Mouse (Mus musculus) midbrain, embryonic 10.5 days (tissue): ENCODE measurements around the gene Hnf1b. TPM values are rescaled to one million over a fixed set of nuclear protein-coding genes. Genes with fewer than 3 reads are reported as not detected.

Experiments
- DNase-seq: peaks from one replicate; pipeline ENCODE4 v3.0.0-alpha.2; 2017; ENCODE audit warnings: low spot score
- H3K27ac ChIP-seq: fragments of 300-500 bp; sonication (generic); replicated peaks from 2 replicates; pipeline ENCODE4 v1.5.1; 2016; ENCODE audit warnings: mild to moderate bottlenecking
- H3K27me3 ChIP-seq: fragments of 300-500 bp; sonication (generic); 2 replicates; pipeline ENCODE4 v1.6.1; 2016; ENCODE audit warnings: low read depth, mild to moderate bottlenecking; ENCODE audit not compliant: poor library complexity, severe bottlenecking
- H3K36me3 ChIP-seq: fragments of 300-500 bp; sonication (generic); 2 replicates; pipeline ENCODE4 v1.6.1; 2016; ENCODE audit warnings: mild to moderate bottlenecking, moderate library complexity
- H3K4me1 ChIP-seq: fragments of 300-500 bp; sonication (generic); 2 replicates; pipeline ENCODE4 v1.6.1; 2016
- H3K4me3 ChIP-seq: fragments of 300-500 bp; sonication (generic); 2 replicates; pipeline ENCODE4 v1.5.1; 2016; ENCODE audit warnings: mild to moderate bottlenecking, moderate library complexity
- H3K9me3 ChIP-seq: fragments of 300-500 bp; sonication (generic); replicated peaks from 2 replicates; pipeline ENCODE4 v1.6.1; 2016; ENCODE audit warnings: mild to moderate bottlenecking
- WGBS: fragments of 180-500 bp; shearing (Covaris S2); methylation state at CpG from one replicate; pipeline ENCODE4 v1.1.7; 2016; 5-methylcytosine and 5-hydroxymethylcytosine counted together
- polyA plus RNA-seq: library from polyadenylated mRNA; unstranded; fragments of >200 nt; fragmentation: Nextera tagmentation; extraction: Ambion mirVana; gene quantifications from 2 replicates; pipeline ENCODE4 v1.2.1, GENCODE M21; 2016

The Hnf1b gene
- polyA plus RNA-seq, 1 experiment from 2014 or later = not detected

DNA sequence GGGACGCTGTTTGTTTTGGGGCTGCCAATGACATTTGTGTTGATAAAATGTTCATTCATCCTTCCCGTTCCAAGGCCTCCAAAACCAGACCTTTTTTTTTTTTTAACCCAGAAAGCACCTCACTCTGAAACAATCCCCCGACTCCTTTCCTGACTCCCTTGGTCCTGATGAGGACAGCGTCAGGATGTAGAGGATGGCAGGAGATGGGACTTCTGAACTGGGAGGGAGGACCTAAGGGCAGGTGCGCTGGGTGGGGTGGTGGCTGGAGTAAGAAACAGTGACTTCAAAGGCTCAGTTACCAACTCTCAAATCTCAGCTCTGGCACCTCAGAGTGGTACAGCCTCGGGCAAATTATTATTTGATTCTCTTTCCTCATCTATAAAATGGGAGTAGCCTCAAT, 33.2 kb downstream of the Hnf1b start:
- Histone ChIP-seq H3K36me3 (no peaks in the 10 kb centered on the region), H3K27me3 (no peaks in the 10 kb centered on the region), H3K9me3 (no peaks in the 10 kb centered on the region), H3K4me3 (no peak overlapping the region), H3K27ac (no peak overlapping the region), H3K4me1 (0 out of 2 replicates have a peak, but pooled peaks cover 4% of the 10 kb centered on the region)
- WGBS = 87% methylated on average over 6 of the region's 6 CpGs
- no peak for DNase-seq

GRCm38 (mm10) chr11:83883812-83884211, 33.9 kb downstream of the Hnf1b start:
- H3K27ac ChIP-seq = no peak overlapping the region
- WGBS = 89% methylated on average over 9 of the region's 9 CpGs
- H3K4me3 ChIP-seq = no peak overlapping the region

DNA sequence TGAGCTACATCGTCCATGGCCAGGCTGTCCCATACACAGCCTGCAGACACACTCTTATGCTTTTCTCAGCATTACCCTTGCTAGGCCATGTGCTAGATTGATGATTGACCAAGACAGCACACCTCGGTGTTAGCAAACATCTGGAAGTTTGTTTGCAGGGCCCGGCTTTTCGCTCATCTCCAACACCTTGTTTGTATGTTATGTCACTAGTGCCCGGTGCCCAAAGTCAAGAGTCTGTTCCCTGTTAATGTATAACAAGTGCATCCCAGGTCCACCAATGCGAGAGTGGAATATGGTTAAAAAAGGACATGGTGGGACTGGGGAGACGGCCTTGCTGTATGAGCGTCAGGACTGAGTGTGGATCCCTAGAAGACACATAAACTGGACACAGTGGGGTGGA, 35.3 kb downstream of the Hnf1b start:
- Histone ChIP-seq H3K4me1 (0 out of 2 replicates have a peak, but pooled peaks cover 4% of the 10 kb centered on the region), H3K9me3 (no peaks in the 10 kb centered on the region), H3K36me3 (no peaks in the 10 kb centered on the region), H3K4me3 (no peak overlapping the region), H3K27ac (no peak overlapping the region), H3K27me3 (no peaks in the 10 kb centered on the region)
- no peak for DNase-seq
- 95% methylated on average over 8 of the region's 8 CpGs for WGBS

More at GRCm38 (mm10) chr11:83883812-83884211, 33.9 kb downstream of the Hnf1b start:
- no peak for DNase-seq
- Histone ChIP-seq H3K9me3 (no peaks in the 10 kb centered on the region), H3K4me1 (0 out of 2 replicates have a peak, but pooled peaks cover 4% of the 10 kb centered on the region), H3K36me3 (no peaks in the 10 kb centered on the region), H3K27me3 (no peaks in the 10 kb centered on the region)

- Histone ChIP-seq H3K27me3 (no peaks in the 10 kb centered on the region), H3K4me3 (no peak overlapping the region), H3K9me3 (no peaks in the 10 kb centered on the region), H3K4me1 (peaks cover 11% of the 10 kb centered on the region), H3K27ac (no peak overlapping the region), H3K36me3 (no peaks in the 10 kb centered on the region)
- no peak for DNase-seq
- WGBS = 86% methylated on average over 3 of the region's 3 CpGs
Observed at GRCm38 (mm10) chr11:83886746-83887145, 36.9 kb downstream of the Hnf1b start.

- H3K36me3 ChIP-seq = no peaks in the 10 kb centered on the region
- no peak overlapping the region for H3K4me3 ChIP-seq
- no peak for DNase-seq
- H3K4me1 ChIP-seq = peaks cover 24% of the 10 kb centered on the region
- 46% methylated on average over 6 of the region's 6 CpGs for WGBS
- no peaks in the 10 kb centered on the region for H3K27me3 ChIP-seq
- no peaks in the 10 kb centered on the region for H3K9me3 ChIP-seq
- H3K27ac ChIP-seq = no peak overlapping the region
Observed at GRCm38 (mm10) chr11:83891366-83891765, 41.5 kb downstream of the Hnf1b start.

DNA sequence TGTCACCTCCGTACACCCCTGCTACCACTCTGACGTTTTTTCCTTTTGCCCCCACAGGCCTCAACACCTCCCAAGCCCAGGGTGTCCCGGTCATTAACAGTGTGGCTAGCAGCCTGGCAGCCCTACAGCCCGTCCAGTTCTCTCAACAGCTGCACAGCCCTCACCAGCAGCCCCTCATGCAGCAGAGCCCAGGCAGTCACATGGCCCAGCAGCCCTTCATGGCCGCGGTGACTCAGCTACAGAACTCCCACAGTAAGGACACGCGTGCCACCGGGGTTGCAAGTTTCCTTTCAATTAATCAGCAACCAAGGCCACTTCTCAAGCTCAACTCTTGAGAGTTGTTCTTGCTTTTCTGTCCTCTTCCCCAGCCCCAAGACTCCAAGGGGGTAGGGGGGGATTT, 43.5 kb downstream of the Hnf1b start:
- H3K27ac ChIP-seq = no peak overlapping the region
- peaks cover 24% of the 10 kb centered on the region for H3K4me1 ChIP-seq
- no peaks in the 10 kb centered on the region for H3K9me3 ChIP-seq
- H3K27me3 ChIP-seq = no peaks in the 10 kb centered on the region
- 84% methylated on average over 9 of the region's 9 CpGs for WGBS
- no peaks in the 10 kb centered on the region for H3K36me3 ChIP-seq
- DNase-seq = no peak
- H3K4me3 ChIP-seq = no peak overlapping the region

- H3K4me3 ChIP-seq = no peak overlapping the region
- peaks cover 17% of the 10 kb centered on the region for H3K4me1 ChIP-seq
- DNase-seq = no peak
- H3K36me3 ChIP-seq = no peaks in the 10 kb centered on the region
- H3K27ac ChIP-seq = no peak overlapping the region
- H3K27me3 ChIP-seq = no peaks in the 10 kb centered on the region
- H3K9me3 ChIP-seq = no peaks in the 10 kb centered on the region
- WGBS = 80% methylated on average over 16 of the region's 16 CpGs
Observed at GRCm38 (mm10) chr11:83896430-83897410, 46.9 kb downstream of the Hnf1b start.

GRCm38 (mm10) chr11:83897569-83897968, 47.7 kb downstream of the Hnf1b start:
- Histone ChIP-seq H3K9me3 (no peaks in the 10 kb centered on the region), H3K4me3 (no peak overlapping the region), H3K27ac (no peak overlapping the region), H3K27me3 (no peaks in the 10 kb centered on the region), H3K4me1 (peaks cover 9% of the 10 kb centered on the region), H3K36me3 (no peaks in the 10 kb centered on the region)
- 82% methylated on average over 7 of the region's 7 CpGs for WGBS
- no peak for DNase-seq

- no peaks in the 10 kb centered on the region for H3K36me3 ChIP-seq
- no peaks in the 10 kb centered on the region for H3K9me3 ChIP-seq
- no peak for DNase-seq
- no peak overlapping the region for H3K4me3 ChIP-seq
- no peaks in the 10 kb centered on the region for H3K27me3 ChIP-seq
- no peaks in the 10 kb centered on the region for H3K4me1 ChIP-seq
- WGBS = 86% methylated on average over 3 of the region's 3 CpGs
- H3K27ac ChIP-seq = no peak overlapping the region
Observed at GRCm38 (mm10) chr11:83902812-83903211, 52.9 kb downstream of the Hnf1b start.

GRCm38 (mm10) chr11:83905756-83906155, 55.9 kb downstream of the Hnf1b start:
- Histone ChIP-seq H3K4me1 (peaks cover 6% of the 10 kb centered on the region), H3K4me3 (no peak overlapping the region), H3K36me3 (no peaks in the 10 kb centered on the region), H3K27me3 (no peaks in the 10 kb centered on the region), H3K9me3 (no peaks in the 10 kb centered on the region), H3K27ac (no peak overlapping the region)
- DNase-seq = no peak
- WGBS = 83% methylated on average over 5 of the region's 5 CpGs

- no peaks in the 10 kb centered on the region for H3K36me3 ChIP-seq
- 0 out of 2 replicates have a peak overlapping the region, but pooled peaks have one; percentile 6 for H3K27ac ChIP-seq
- no peaks in the 10 kb centered on the region for H3K9me3 ChIP-seq
- no peak overlapping the region for H3K4me3 ChIP-seq
- H3K27me3 ChIP-seq = no peaks in the 10 kb centered on the region
- peaks cover 6% of the 10 kb centered on the region for H3K4me1 ChIP-seq
- no peak for DNase-seq
- WGBS = 21% methylated on average over 7 of the region's 7 CpGs
Observed at GRCm38 (mm10) chr11:83908376-83908775, 58.5 kb downstream of the Hnf1b start.

- Histone ChIP-seq H3K27ac (no peak overlapping the region), H3K27me3 (no peaks in the 10 kb centered on the region), H3K9me3 (no peaks in the 10 kb centered on the region), H3K4me1 (no peaks in the 10 kb centered on the region), H3K36me3 (no peaks in the 10 kb centered on the region), H3K4me3 (no peak overlapping the region)
- no peak for DNase-seq
- 78% methylated on average over 8 of the region's 8 CpGs for WGBS
Observed at GRCm38 (mm10) chr11:83913824-83914311, 64.0 kb downstream of the Hnf1b start.

- 93% methylated on average over 4 of the region's 4 CpGs for WGBS
- no peak overlapping the region for H3K27ac ChIP-seq
- H3K27me3 ChIP-seq = no peaks in the 10 kb centered on the region
- peaks cover 1% of the 10 kb centered on the region; the same call in 1 of the 2 replicates for H3K4me1 ChIP-seq
- H3K4me3 ChIP-seq = no peak overlapping the region
- no peaks in the 10 kb centered on the region for H3K36me3 ChIP-seq
- H3K9me3 ChIP-seq = no peaks in the 10 kb centered on the region
- no peak for DNase-seq
Observed at GRCm38 (mm10) chr11:83914501-83914900, 64.6 kb downstream of the Hnf1b start.
